Mouse (Mus musculus): ENCODE results near the gene Chchd4. TPM values are rescaled to one million over a fixed set of nuclear protein-coding genes. Genes with fewer than 3 reads are reported as not detected.

Gene Chchd4
- 10 to 100 TPM in 3 of 26 experiments, 1 to 10 TPM in 20, under 1 TPM in 2, not detected in 1; 0.52 to 11.6 (median 4.6) TPM for total RNA-seq (2018; cell fraction: chromatin; rRNA removed)
- 1 to 10 TPM; 4.2 to 7.6 (median 6.3) TPM for total RNA-seq (2018; cell fraction: cytosol; rRNA removed)
- total RNA-seq (2018; cell fraction: nucleus; rRNA removed): 10 to 100 TPM in 2 of 26 experiments, 1 to 10 TPM in 23, under 1 TPM in 1; 0.89 to 14.3 (median 4.5) TPM
- 4.3 to 16.2 TPM (median 6.2 TPM) in 3 replicates for polyA plus RNA-seq (2018)

GRCm38 (mm10) chr6:91472868-91473804 is at the start of gene Chchd4, which contains the start of gene Tmem43:
Gene Chchd4, minus strand, starts transcription at chr6:91473546.
Gene Tmem43, plus strand, starts transcription at chr6:91473703.
- peak within 1 kb of the TSS; percentile 58 for H3K27ac ChIP-seq
- H3K36me3 ChIP-seq (ENCODE audit: inconsistent target): peaks cover 10% of the 10 kb centered on the region
- under 1% methylated on average over 74 of the region's 74 CpGs for WGBS (ENCODE audit: missing documents)
- peaks cover 82% of the 10 kb centered on the region for H3K79me2 ChIP-seq (ENCODE audit: inconsistent target)
- H3K4me3 ChIP-seq (ENCODE audit: inconsistent target): peak within 1 kb of the TSS; percentile 98

DNA sequence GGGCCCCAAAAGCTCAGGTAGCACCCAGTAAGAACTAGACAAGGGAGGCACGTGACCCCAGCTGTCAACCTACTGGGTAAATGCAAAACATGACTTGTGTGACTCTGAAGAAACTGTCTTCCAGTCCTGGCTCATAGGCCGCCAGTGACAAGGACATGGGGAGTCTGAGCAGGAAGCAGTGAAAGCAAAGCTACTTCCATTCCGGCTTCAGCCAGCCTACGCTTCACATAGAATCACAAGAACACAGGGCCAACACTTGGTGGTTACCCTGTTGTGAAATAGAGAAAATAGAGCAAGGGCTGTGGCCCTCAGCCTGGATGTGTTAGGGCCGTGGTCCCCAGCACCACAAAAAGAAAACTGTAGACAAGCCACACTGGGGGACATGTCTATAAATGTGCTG is 49.5 kb upstream of the Chchd4 start:
- H3K79me2 ChIP-seq (ENCODE audit: inconsistent target): peaks cover 3% of the 10 kb centered on the region; the same call in 1 of the 2 replicates
- no peak overlapping the region for H3K27ac ChIP-seq
- H3K4me3 ChIP-seq (ENCODE audit: inconsistent target): no peak overlapping the region
- WGBS (ENCODE audit: missing documents): 87% methylated on average over 5 of the region's 5 CpGs
- H3K36me3 ChIP-seq (ENCODE audit: inconsistent target): peaks cover 37% of the 10 kb centered on the region

GRCm38 (mm10) chr6:91518454-91519020 is 45.2 kb upstream of the Chchd4 start:
- H3K79me2 ChIP-seq (ENCODE audit: inconsistent target): peaks cover 40% of the 10 kb centered on the region
- WGBS (ENCODE audit: missing documents): 9% methylated on average over 5 of the region's 7 CpGs
- peaks cover 37% of the 10 kb centered on the region for H3K36me3 ChIP-seq (ENCODE audit: inconsistent target)
- H3K4me3 ChIP-seq (ENCODE audit: inconsistent target): no peak overlapping the region
- H3K27ac ChIP-seq: no peak overlapping the region

DNA sequence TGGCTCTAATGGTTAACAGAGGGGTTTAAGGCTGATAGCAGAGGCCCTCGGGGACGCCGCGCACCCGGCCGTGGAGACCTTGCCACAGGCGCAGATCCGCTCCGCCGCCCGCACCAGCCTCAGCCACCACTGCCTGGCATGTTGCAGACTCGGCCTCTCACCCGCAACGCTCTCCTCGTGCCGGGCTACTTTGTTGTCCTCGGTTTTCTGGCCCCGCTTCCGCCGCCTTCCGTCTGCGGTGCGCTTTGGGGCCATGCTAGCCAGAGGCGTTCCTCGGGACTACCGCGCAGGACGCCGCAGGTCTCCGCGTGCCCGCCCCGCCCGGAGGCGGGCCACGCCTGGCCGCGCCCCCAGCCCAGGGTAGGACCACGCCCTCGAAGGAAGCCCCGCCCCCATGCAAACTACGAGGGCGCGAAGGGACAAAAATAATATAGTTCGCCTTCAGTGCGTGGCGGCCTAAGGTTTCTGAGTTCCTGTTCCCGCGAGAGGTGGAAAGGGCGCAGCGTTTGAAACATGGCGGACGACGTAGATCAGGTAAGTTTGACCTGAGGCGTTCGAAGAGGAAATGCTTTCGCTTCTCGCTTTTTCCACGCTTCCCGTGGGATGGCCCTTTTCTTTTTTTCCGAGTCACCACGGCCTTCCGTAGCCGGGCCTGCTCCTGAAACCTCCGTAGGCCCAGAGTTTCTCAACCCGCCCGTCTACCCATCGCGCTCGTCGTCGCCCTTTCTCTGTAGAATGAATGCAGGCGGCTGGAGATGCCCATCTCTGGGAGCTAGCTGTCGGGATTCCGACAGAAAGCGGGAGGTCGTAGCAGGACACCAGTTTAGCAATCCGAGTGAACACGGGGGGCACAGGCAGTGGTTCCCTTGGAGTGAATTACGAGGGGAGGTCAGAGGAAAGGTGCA is 42.5 kb upstream of the Chchd4 start, which contains the start of the genes Xpc and Lsm3:
Xpc (minus strand) TSS at position 344 of the 905 bp plus-strand sequence.
Lsm3 (plus strand) TSS at position 384 of the 905 bp plus-strand sequence.
- H3K27ac ChIP-seq: peak within 1 kb of the TSS; percentile 63
- H3K4me3 ChIP-seq (ENCODE audit: inconsistent target): peak within 1 kb of the TSS; percentile 99
- H3K79me2 ChIP-seq (ENCODE audit: inconsistent target): peaks cover 52% of the 10 kb centered on the region
- 1% methylated on average over 76 of the region's 80 CpGs for WGBS (ENCODE audit: missing documents)
- H3K36me3 ChIP-seq (ENCODE audit: inconsistent target): peaks cover 14% of the 10 kb centered on the region; the same call in 1 of the 2 replicates

GRCm38 (mm10) chr6:91514737-91515362 is 41.5 kb upstream of the Chchd4 start:
- Histone ChIP-seq H3K36me3 (ENCODE audit: inconsistent target) (peaks cover 4% of the 10 kb centered on the region; the same call in 1 of the 2 replicates), H3K27ac (no peak overlapping the region), H3K4me3 (ENCODE audit: inconsistent target) (peak overlapping the region; percentile 68), H3K79me2 (ENCODE audit: inconsistent target) (peaks cover 52% of the 10 kb centered on the region)
- WGBS (ENCODE audit: missing documents): 9% methylated on average over 10 of the region's 10 CpGs

DNA sequence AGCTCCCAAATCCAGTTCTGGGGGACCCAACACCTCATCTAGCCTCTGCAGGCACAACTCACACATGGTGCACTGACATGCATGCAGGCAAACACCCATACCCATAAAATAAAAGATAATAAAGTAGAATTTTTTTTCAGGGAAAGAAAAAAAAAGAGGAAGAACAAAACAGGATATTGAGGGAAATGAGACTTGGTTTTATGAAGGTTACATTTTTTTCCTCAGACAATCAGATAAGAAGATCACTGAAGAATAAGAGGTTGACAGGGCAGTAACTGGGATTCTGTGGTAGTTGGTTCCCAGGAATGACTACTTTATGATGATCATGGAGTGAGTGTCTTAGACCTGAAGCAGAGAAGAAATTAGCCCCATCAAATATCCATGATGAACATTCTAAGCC is 40.8 kb upstream of the Chchd4 start:
- H3K27ac ChIP-seq: no peak overlapping the region
- peaks cover 52% of the 10 kb centered on the region for H3K79me2 ChIP-seq (ENCODE audit: inconsistent target)
- no peaks in the 10 kb centered on the region for H3K36me3 ChIP-seq (ENCODE audit: inconsistent target)
- H3K4me3 ChIP-seq (ENCODE audit: inconsistent target): no peak overlapping the region

DNA sequence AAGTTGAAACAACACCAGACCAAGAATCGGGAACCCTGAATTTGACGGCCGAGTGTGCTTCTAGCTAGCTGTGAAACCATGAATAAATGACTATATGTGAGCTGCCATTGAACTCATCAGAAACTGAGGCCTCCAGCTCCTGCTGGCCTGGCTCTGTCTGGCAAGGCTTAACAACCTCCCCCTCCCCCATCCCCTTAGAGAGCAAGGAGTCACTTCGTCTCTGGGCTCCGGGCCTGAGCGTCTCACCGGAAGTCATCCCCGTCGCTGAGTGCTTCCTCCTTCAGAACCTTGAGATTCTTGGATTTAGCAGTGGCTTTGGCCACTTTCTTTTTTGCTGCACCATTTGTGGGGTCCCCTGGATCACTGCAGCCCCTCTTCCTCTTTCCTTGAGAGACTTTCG is 36.9 kb upstream of the Chchd4 start:
- no peak overlapping the region for H3K27ac ChIP-seq
- WGBS (ENCODE audit: missing documents): 55% methylated on average over 10 of the region's 10 CpGs
- H3K79me2 ChIP-seq (ENCODE audit: inconsistent target): peaks cover 28% of the 10 kb centered on the region; the same call in 1 of the 2 replicates
- H3K4me3 ChIP-seq (ENCODE audit: inconsistent target): no peak overlapping the region
- H3K36me3 ChIP-seq (ENCODE audit: inconsistent target): no peaks in the 10 kb centered on the region

- Histone ChIP-seq H3K36me3 (ENCODE audit: inconsistent target) (peaks cover 6% of the 10 kb centered on the region; the same call in 1 of the 2 replicates), H3K27ac (no peak overlapping the region), H3K4me3 (ENCODE audit: inconsistent target) (no peak overlapping the region), H3K79me2 (ENCODE audit: inconsistent target) (peaks cover 19% of the 10 kb centered on the region; the same call in 1 of the 2 replicates)
- WGBS (ENCODE audit: missing documents): 35% methylated on average over 7 of the region's 7 CpGs
Observed at GRCm38 (mm10) chr6:91509326-91509725, 36.0 kb upstream of the Chchd4 start.

GRCm38 (mm10) chr6:91508041-91508440 is 34.7 kb upstream of the Chchd4 start:
- Histone ChIP-seq H3K27ac (no peak overlapping the region), H3K4me3 (ENCODE audit: inconsistent target) (no peak overlapping the region), H3K79me2 (ENCODE audit: inconsistent target) (peaks cover 7% of the 10 kb centered on the region; the same call in 1 of the 2 replicates), H3K36me3 (ENCODE audit: inconsistent target) (peaks cover 18% of the 10 kb centered on the region)
- 64% methylated on average over 3 of the region's 3 CpGs for WGBS (ENCODE audit: missing documents)

- H3K79me2 ChIP-seq (ENCODE audit: inconsistent target): no peaks in the 10 kb centered on the region
- peaks cover 34% of the 10 kb centered on the region for H3K36me3 ChIP-seq (ENCODE audit: inconsistent target)
- H3K4me3 ChIP-seq (ENCODE audit: inconsistent target): no peak overlapping the region
- peak overlapping the region; percentile 63 for H3K27ac ChIP-seq
- WGBS (ENCODE audit: missing documents): 0% methylated on average over 5 of the region's 5 CpGs
Observed at GRCm38 (mm10) chr6:91506036-91506435, 32.7 kb upstream of the Chchd4 start.

GRCm38 (mm10) chr6:91503302-91503701 is 30.0 kb upstream of the Chchd4 start:
- H3K4me3 ChIP-seq (ENCODE audit: inconsistent target): no peak overlapping the region
- H3K36me3 ChIP-seq (ENCODE audit: inconsistent target): peaks cover 59% of the 10 kb centered on the region
- WGBS (ENCODE audit: missing documents): 100% methylated on average over 1 of the region's 1 CpGs
- H3K27ac ChIP-seq: no peak overlapping the region
- no peaks in the 10 kb centered on the region for H3K79me2 ChIP-seq (ENCODE audit: inconsistent target)

DNA sequence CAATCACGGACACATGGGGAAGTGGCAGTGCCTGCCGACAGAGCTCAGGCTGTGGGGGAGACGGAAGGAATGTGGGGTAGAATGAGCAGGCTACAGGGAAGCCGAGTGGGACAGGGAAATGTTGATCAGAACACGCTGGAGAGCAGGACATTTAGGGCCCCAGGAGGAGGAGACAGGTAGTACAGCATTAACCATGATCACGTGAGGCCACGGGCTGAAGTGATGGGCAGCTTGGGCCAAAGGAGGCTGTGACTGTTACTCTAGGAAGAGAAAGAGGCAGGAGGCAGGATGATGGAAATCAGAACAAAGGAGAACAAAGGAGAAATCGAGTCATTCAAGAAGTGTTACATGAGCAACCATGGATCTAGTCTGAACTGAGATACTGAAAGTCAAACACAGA is 21.2 kb upstream of the Chchd4 start:
- H3K79me2 ChIP-seq (ENCODE audit: inconsistent target): no peaks in the 10 kb centered on the region
- no peak overlapping the region for H3K4me3 ChIP-seq (ENCODE audit: inconsistent target)
- H3K27ac ChIP-seq: no peak overlapping the region
- WGBS (ENCODE audit: missing documents): 77% methylated on average over 8 of the region's 8 CpGs
- H3K36me3 ChIP-seq (ENCODE audit: inconsistent target): peaks cover 40% of the 10 kb centered on the region

GRCm38 (mm10) chr6:91493053-91493452 is 19.7 kb upstream of the Chchd4 start:
- peaks cover 26% of the 10 kb centered on the region for H3K36me3 ChIP-seq (ENCODE audit: inconsistent target)
- WGBS (ENCODE audit: missing documents): 45% methylated on average over 8 of the region's 10 CpGs
- no peaks in the 10 kb centered on the region for H3K79me2 ChIP-seq (ENCODE audit: inconsistent target)
- H3K27ac ChIP-seq: no peak overlapping the region
- no peak overlapping the region for H3K4me3 ChIP-seq (ENCODE audit: inconsistent target)

Data from macrophage (primary cell).